Mouse (Mus musculus): Measurements from ENCODE around the gene Mex3a. TPM values are rescaled to one million over a fixed set of nuclear protein-coding genes. Genes with fewer than 3 reads are reported as not detected.

Mex3a gene
- total and polyA plus RNA-seq, 3 experiments: 1.1 to 4.9 (median 2.5) TPM

- dilution Hi-C loops (cut with MboI; ENCODE audit: extremely low pct_ligation_motif_present, extremely low pct_unique_long_range_greater_than_20kb, low sequenced_read_pairs): no loop called here
- no peak overlapping the region for H3K4me3 ChIP-seq (replicated peaks in 1 of 3; ENCODE audit: low read depth in 2 of 3, low read length in 2 of 3, poor library complexity in 1 of 3)
- H3K79me2 ChIP-seq (replicated peaks; ENCODE audit: control insufficient read depth, extremely low read depth, insufficient read depth, poor library complexity, severe bottlenecking): peaks cover 9% of the 10 kb centered on the region
- no peaks in the 10 kb centered on the region for H3K9me3 ChIP-seq (replicated peaks; ENCODE audit: low read length)
- peaks cover 7 to 15% of the 10 kb centered on the region in 2 experiments; a peak in 2 of 4 replicates for H3K4me1 ChIP-seq (ENCODE audit: control insufficient read depth in 1 of 2, insufficient read depth in 2 of 2)
- in situ Hi-C loops (cut with MboI; ENCODE audit: low pct_ligation_motif_present, low pct_unique_long_range_greater_than_20kb, low sequenced_read_pairs): loop anchor here (10.0 kb wide), 1 partner anchor 195 kb away; no protein-coding TSS in a partner anchor
- H3K9ac ChIP-seq (ENCODE audit: insufficient read depth, low read depth): no peak overlapping the region
- H3K4me2 ChIP-seq (ENCODE audit: insufficient read depth, low read depth, poor library complexity, severe bottlenecking): no peak overlapping the region
- H3K27ac ChIP-seq (ENCODE audit: insufficient read depth, low read depth): no peak overlapping the region
- TF ChIP-seq JUN (IDR thresholded peaks at IDR 0.05; ENCODE audit: insufficient read depth, low read depth, low read length): no peak
- no peak for TF ChIP-seq MAX (IDR thresholded peaks at IDR 0.05; ENCODE audit: low read length)
- TF ChIP-seq IRF4 (IDR thresholded peaks at IDR 0.05; ENCODE audit: low read depth, low read length): no peak
- TF ChIP-seq TBP (conservative IDR thresholded peaks at IDR 0.05; ENCODE audit: low read depth, low read length): no peak
- no peak for TF ChIP-seq JUND (conservative IDR thresholded peaks at IDR 0.05; ENCODE audit: low read depth, low read length)
- TF ChIP-seq ELF1 (IDR thresholded peaks at IDR 0.05; ENCODE audit: low read depth, low read length): no peak
- no peak for TF ChIP-seq POLR2AphosphoS2 (IDR thresholded peaks at IDR 0.05; ENCODE audit: low read depth, low read length)
- TF ChIP-seq SMC3 (IDR thresholded peaks at IDR 0.05; ENCODE audit: low read depth, low read length): no peak
- TF ChIP-seq BHLHE40 (IDR thresholded peaks at IDR 0.05; ENCODE audit: low read depth, low read length): no peak
- TF ChIP-seq RAD21 (IDR thresholded peaks at IDR 0.05; ENCODE audit: low read depth, low read length): no peak
- DNase-seq (ENCODE audit: extremely low read depth): no peak
- peaks cover 64 to 93% of the 10 kb centered on the region in 2 experiments for H3K36me3 ChIP-seq (replicated peaks in 1 of 2; ENCODE audit: control insufficient read depth in 1 of 2, insufficient read depth in 1 of 2, low read length in 1 of 2)
- no peaks in the 10 kb centered on the region for H3K27me3 ChIP-seq (replicated peaks)
Measured at GRCm38 (mm10) chr3:88559596-88559995, 27.4 kb downstream of the Mex3a start.

GRCm38 (mm10) chr3:88561989-88562388 lies 29.8 kb downstream of the Mex3a start:
- Histone ChIP-seq H3K9ac (ENCODE audit: insufficient read depth, low read depth) (no peak overlapping the region), H3K36me3 (replicated peaks in 1 of 2; ENCODE audit: control insufficient read depth in 1 of 2, insufficient read depth in 1 of 2, low read length in 1 of 2) (peaks cover 67 to 96% of the 10 kb centered on the region in 2 experiments), H3K27ac (ENCODE audit: insufficient read depth, low read depth) (no peak overlapping the region), H3K79me2 (replicated peaks; ENCODE audit: control insufficient read depth, extremely low read depth, insufficient read depth, poor library complexity, severe bottlenecking) (no peaks in the 10 kb centered on the region), H3K4me1 (ENCODE audit: control insufficient read depth in 1 of 2, insufficient read depth in 2 of 2) (peaks cover 0 to 3% of the 10 kb centered on the region in 2 experiments; a peak in 1 of 4 replicates), H3K4me3 (replicated peaks in 1 of 3; ENCODE audit: low read depth in 2 of 3, low read length in 2 of 3, poor library complexity in 1 of 3) (no peak overlapping the region), H3K27me3 (replicated peaks) (no peaks in the 10 kb centered on the region), H3K4me2 (ENCODE audit: insufficient read depth, low read depth, poor library complexity, severe bottlenecking) (no peak overlapping the region), H3K9me3 (replicated peaks; ENCODE audit: low read length) (no peaks in the 10 kb centered on the region)
- no peak for DNase-seq (ENCODE audit: extremely low read depth)
- dilution Hi-C loops (cut with MboI; ENCODE audit: extremely low pct_ligation_motif_present, extremely low pct_unique_long_range_greater_than_20kb, low sequenced_read_pairs) (no loop called here), in situ Hi-C loops (cut with MboI; ENCODE audit: low pct_ligation_motif_present, low pct_unique_long_range_greater_than_20kb, low sequenced_read_pairs) (no loop called here)
- no peak for TF ChIP-seq HCFC1 (IDR thresholded peaks at IDR 0.05; ENCODE audit: low read depth, low read length)
- no peak for TF ChIP-seq SIN3A (IDR thresholded peaks at IDR 0.05; ENCODE audit: low read length)
- TF ChIP-seq E2F4 (IDR thresholded peaks at IDR 0.05; ENCODE audit: insufficient replicate concordance, low read depth, low read length): no peak

DNA sequence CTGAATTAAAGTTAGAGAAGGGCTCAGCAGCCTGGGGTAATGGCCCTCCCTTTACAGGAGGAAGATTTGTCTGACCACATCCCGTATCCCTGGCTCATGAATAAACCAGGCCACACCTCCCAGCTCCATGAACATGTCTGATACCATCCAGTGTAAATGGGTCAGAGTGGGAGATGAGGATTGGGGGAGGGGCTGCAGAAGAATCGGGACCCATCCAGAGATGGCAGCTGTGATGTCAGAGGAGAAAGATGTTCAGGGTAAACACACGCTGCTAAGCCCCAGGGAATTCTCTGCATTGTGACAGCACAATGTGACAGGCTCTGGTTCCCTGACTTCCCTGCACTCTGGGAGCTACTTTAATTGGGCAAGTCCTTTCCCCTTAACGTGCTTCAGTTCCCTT lies 31.2 kb downstream of the Mex3a start:
- no peak for DNase-seq (ENCODE audit: extremely low read depth)
- in situ Hi-C loops (cut with MboI; ENCODE audit: low pct_ligation_motif_present, low pct_unique_long_range_greater_than_20kb, low sequenced_read_pairs): no loop called here
- H3K79me2 ChIP-seq (replicated peaks; ENCODE audit: control insufficient read depth, extremely low read depth, insufficient read depth, poor library complexity, severe bottlenecking): no peaks in the 10 kb centered on the region
- no peak overlapping the region for H3K4me2 ChIP-seq (ENCODE audit: insufficient read depth, low read depth, poor library complexity, severe bottlenecking)
- H3K4me3 ChIP-seq (replicated peaks in 1 of 3; ENCODE audit: low read depth in 2 of 3, low read length in 2 of 3, poor library complexity in 1 of 3): no peak overlapping the region
- TF ChIP-seq KAT2A (IDR thresholded peaks at IDR 0.05; ENCODE audit: insufficient replicate concordance, low read length): no peak
- no peak for TF ChIP-seq BHLHE40 (IDR thresholded peaks at IDR 0.05; ENCODE audit: low read depth, low read length)
- no peak for TF ChIP-seq ELF1 (IDR thresholded peaks at IDR 0.05; ENCODE audit: low read depth, low read length)
- TF ChIP-seq SMC3 (IDR thresholded peaks at IDR 0.05; ENCODE audit: low read depth, low read length): no peak
- TF ChIP-seq MYC (IDR thresholded peaks at IDR 0.05; ENCODE audit: low read depth, low read length): no peak
- TF ChIP-seq JUN (IDR thresholded peaks at IDR 0.05; ENCODE audit: insufficient read depth, low read depth, low read length): no peak
- TF ChIP-seq ETS1 (conservative IDR thresholded peaks at IDR 0.05; ENCODE audit: low read depth, low read length): no peak
- no peak for TF ChIP-seq POLR2A (IDR thresholded peaks at IDR 0.05; ENCODE audit: low read depth, low read length)
- no peak for TF ChIP-seq UBTF (IDR thresholded peaks at IDR 0.05; ENCODE audit: low read depth, low read length)
- TF ChIP-seq POLR2AphosphoS2 (IDR thresholded peaks at IDR 0.05; ENCODE audit: low read depth, low read length): no peak
- no peak for TF ChIP-seq RCOR1 (conservative IDR thresholded peaks at IDR 0.05; ENCODE audit: low read depth, low read length)
- peaks cover 0 to 3% of the 10 kb centered on the region in 2 experiments; a peak in 1 of 4 replicates for H3K4me1 ChIP-seq (ENCODE audit: control insufficient read depth in 1 of 2, insufficient read depth in 2 of 2)
- H3K36me3 ChIP-seq (replicated peaks in 1 of 2; ENCODE audit: control insufficient read depth in 1 of 2, insufficient read depth in 1 of 2, low read length in 1 of 2): peaks cover 75 to 97% of the 10 kb centered on the region in 2 experiments
- H3K27me3 ChIP-seq (replicated peaks): no peaks in the 10 kb centered on the region
- no peak overlapping the region for H3K27ac ChIP-seq (ENCODE audit: insufficient read depth, low read depth)
- dilution Hi-C loops (cut with MboI; ENCODE audit: extremely low pct_ligation_motif_present, extremely low pct_unique_long_range_greater_than_20kb, low sequenced_read_pairs): no loop called here
- no peaks in the 10 kb centered on the region for H3K9me3 ChIP-seq (replicated peaks; ENCODE audit: low read length)
- H3K9ac ChIP-seq (ENCODE audit: insufficient read depth, low read depth): no peak overlapping the region

All from CH12.LX (cell line).